Mouse (Mus musculus) thymus, postnatal 10 days (tissue): ENCODE results near the gene Bcas2.
"Not testable (repeated sequence)": the region's sequence is repeated elsewhere in the genome, so short reads cannot be mapped to it uniquely, and the experiment has no call there.

Experiments used
- DNase-seq, 2 experiments: peaks; one replicate each; pipeline ENCODE4 v3.0.0; 2021; ENCODE audit warnings: low spot score in 2 of 2

Gene Bcas2

GRCm38 (mm10) chr3:103159232-103159900 is 12.1 kb upstream of the Bcas2 start:
- DNase-seq, result no peak

- DNase-seq, result peak; percentile 61 to 86
These were observed 1.7 kb upstream of the Bcas2 start for GRCm38 (mm10) chr3:103169771-103170170.

GRCm38 (mm10) chr3:103172615-103173014 is 1.2 kb downstream of the Bcas2 start:
- DNase-seq, result no peak

GRCm38 (mm10) chr3:103176740-103177139 is 5.3 kb downstream of the Bcas2 start:
- DNase-seq, result no peak

GRCm38 (mm10) chr3:103179527-103179926 is 8.1 kb downstream of the Bcas2 start:
- no peak for DNase-seq

- no peak for DNase-seq
These were observed 9.7 kb downstream of the Bcas2 start for GRCm38 (mm10) chr3:103181171-103181570.

GRCm38 (mm10) chr3:103182821-103183220 is 11.4 kb downstream of the Bcas2 start:
- no peak for DNase-seq

- not testable (repeated sequence) for DNase-seq
These were observed 13.0 kb downstream of the Bcas2 start for GRCm38 (mm10) chr3:103184467-103184866.

GRCm38 (mm10) chr3:103188451-103188850 is 17.0 kb downstream of the Bcas2 start:
- no peak for DNase-seq

GRCm38 (mm10) chr3:103188856-103189255 is 17.4 kb downstream of the Bcas2 start:
- no peak for DNase-seq

GRCm38 (mm10) chr3:103192161-103192560 is 20.7 kb downstream of the Bcas2 start:
- DNase-seq, result no peak

GRCm38 (mm10) chr3:103193186-103193585 is 21.7 kb downstream of the Bcas2 start:
- no peak for DNase-seq

- DNase-seq, result no peak
These were observed 24.9 kb downstream of the Bcas2 start for GRCm38 (mm10) chr3:103196320-103196823.

- no peak for DNase-seq
These were observed 27.9 kb downstream of the Bcas2 start for GRCm38 (mm10) chr3:103199386-103199785.

- not testable (repeated sequence) for DNase-seq
These were observed 29.6 kb downstream of the Bcas2 start for GRCm38 (mm10) chr3:103201105-103201504.

- no peak for DNase-seq
These were observed 32.1 kb downstream of the Bcas2 start for GRCm38 (mm10) chr3:103203554-103203953.

- no peak for DNase-seq
These were observed 33.0 kb downstream of the Bcas2 start for GRCm38 (mm10) chr3:103204445-103204844.

GRCm38 (mm10) chr3:103206393-103206792 is 34.9 kb downstream of the Bcas2 start:
- DNase-seq, result no peak

GRCm38 (mm10) chr3:103207749-103208148 is 36.3 kb downstream of the Bcas2 start:
- no peak for DNase-seq

- DNase-seq, result no peak
These were observed 36.8 kb downstream of the Bcas2 start for GRCm38 (mm10) chr3:103208237-103208636.

GRCm38 (mm10) chr3:103211101-103211500 is 39.6 kb downstream of the Bcas2 start:
- no peak for DNase-seq

- DNase-seq, result no peak
These were observed 40.7 kb downstream of the Bcas2 start for GRCm38 (mm10) chr3:103212142-103212541.

- no peak for DNase-seq
These were observed 42.1 kb downstream of the Bcas2 start for GRCm38 (mm10) chr3:103213537-103213936.
